Mouse (Mus musculus): Measurements from ENCODE around the gene Tspan11. TPM values are rescaled to one million over a fixed set of nuclear protein-coding genes. Genes with fewer than 3 reads are reported as not detected.
A peak's percentile ranks its signal among the peaks of the same experiment; 100 is the strongest.

The Tspan11 gene
- total RNA-seq, 2 experiments from 2014 or later = 6.6 to 10.2 TPM

DNA sequence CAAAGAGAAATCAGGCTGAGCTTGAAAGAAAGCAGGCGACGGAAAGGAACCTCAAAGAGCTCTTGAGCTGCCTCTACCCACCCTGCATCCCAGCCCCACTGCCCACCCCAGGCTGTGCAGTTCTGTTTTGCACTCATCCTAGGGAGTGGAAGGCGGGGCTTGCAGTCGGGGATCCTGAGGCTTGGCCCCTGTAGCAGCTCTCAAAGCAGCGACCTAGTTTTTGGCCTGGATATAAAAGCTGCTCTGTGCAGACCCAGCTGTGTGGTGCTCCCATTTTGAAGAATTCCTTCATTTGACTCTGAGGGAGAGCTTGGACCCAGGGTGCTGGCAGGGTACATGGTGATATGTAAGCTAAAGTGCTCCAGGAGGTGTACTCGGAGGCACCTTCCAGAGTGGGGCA is 37.4 kb downstream of the Tspan11 start:
- no peak for DNase-seq
- intact Hi-C loops (cut with DNase I) = no loop called here

DNA sequence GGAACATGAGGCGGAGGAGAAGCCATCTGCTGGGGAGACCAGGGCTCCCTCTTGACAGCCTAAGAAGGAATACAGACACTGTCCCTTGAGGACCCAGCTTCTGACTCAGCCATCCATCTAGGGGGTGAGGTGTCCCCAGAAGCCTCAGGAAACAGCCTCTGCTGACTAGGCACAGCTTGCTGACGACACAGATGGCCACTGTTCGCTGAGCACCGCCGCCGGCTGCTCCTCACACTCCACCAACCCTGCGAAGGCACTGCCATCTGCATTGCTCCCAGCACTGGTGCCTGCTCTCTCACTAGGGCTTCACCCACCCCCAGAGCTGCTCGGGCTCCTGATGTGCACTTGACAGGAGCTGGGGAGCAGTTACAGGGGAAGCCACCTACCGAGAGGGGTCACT is 38.5 kb downstream of the Tspan11 start:
- DNase-seq = peak; percentile 54
- intact Hi-C loops (cut with DNase I) = no loop called here

GRCm38 (mm10) chr6:127928682-127929081 is 41.3 kb downstream of the Tspan11 start:
- intact Hi-C loops (cut with DNase I) = no loop called here
- DNase-seq = no peak

GRCm38 (mm10) chr6:127932697-127933096 is 45.3 kb downstream of the Tspan11 start:
- intact Hi-C loops (cut with DNase I) = loop anchor here (10.0 kb wide), 1 partner anchor 378 kb away; no protein-coding TSS in a partner anchor
- DNase-seq = no peak

DNA sequence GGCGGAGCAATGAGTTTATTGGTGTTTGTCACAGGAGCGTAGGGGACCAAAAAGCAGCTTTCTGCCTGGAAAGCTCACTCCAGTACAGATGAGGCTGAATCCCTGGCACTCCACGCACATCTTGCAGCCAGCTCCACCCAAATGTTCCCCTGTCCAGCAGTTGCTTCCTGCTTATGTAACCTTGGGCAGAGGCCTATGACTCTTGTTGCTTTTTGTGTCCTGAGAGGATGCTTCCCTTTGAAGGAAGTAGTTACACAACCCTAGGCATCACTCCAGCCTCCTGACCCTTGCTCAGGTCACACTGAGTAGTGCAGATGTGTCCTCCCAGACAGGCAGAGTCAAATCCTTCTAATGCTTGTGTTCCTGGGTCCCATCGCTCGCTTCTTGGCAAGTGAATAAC is 46.5 kb downstream of the Tspan11 start:
- DNase-seq = no peak
- intact Hi-C loops (cut with DNase I) = loop anchor here (10.0 kb wide), 1 partner anchor 379 kb away; no protein-coding TSS in a partner anchor

DNA sequence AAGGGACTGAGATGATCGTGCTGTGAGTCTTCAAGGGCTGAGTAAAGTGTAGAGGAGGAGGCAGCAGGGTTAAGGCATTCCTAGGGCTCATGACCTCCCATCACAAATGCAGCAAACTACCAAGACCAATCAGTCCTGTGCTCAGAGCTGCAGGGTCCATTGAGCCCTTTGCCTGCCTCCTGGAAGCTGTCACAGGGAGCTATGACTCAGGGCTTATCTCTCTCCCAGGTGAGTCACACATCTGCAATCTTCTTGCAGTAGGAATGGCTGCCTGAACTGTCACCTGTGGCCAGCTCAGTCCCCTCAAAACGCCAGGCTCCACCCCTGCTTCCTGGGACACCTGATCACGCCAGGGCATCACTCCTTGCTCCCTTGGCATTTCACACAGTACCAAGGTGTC is 47.7 kb downstream of the Tspan11 start:
- intact Hi-C loops (cut with DNase I) = loop anchor here (10.0 kb wide), 1 partner anchor 380 kb away; no protein-coding TSS in a partner anchor
- DNase-seq = no peak

- intact Hi-C loops (cut with DNase I) = no loop called here
Measured at GRCm38 (mm10) chr6:127942421-127942820, 55.0 kb downstream of the Tspan11 start.

GRCm38 (mm10) chr6:127945725-127946124 is 58.3 kb downstream of the Tspan11 start:
- peak; percentile 80 for DNase-seq
- intact Hi-C loops (cut with DNase I) = no loop called here

More at GRCm38 (mm10) chr6:127942421-127942820, 55.0 kb downstream of the Tspan11 start:
- no peak for DNase-seq

- intact Hi-C loops (cut with DNase I) = no loop called here
- no peak for DNase-seq
Measured at GRCm38 (mm10) chr6:127948656-127949055, 61.3 kb downstream of the Tspan11 start.

GRCm38 (mm10) chr6:127949885-127950284 is 62.5 kb downstream of the Tspan11 start:
- intact Hi-C loops (cut with DNase I) = no loop called here

GRCm38 (mm10) chr6:127953071-127953470 is 65.7 kb downstream of the Tspan11 start:
- intact Hi-C loops (cut with DNase I) = no loop called here
- no peak for DNase-seq

More at GRCm38 (mm10) chr6:127949885-127950284, 62.5 kb downstream of the Tspan11 start:
- DNase-seq = peak; percentile 37

GRCm38 (mm10) chr6:127956172-127956571 is 68.8 kb downstream of the Tspan11 start:
- intact Hi-C loops (cut with DNase I) = no loop called here
- no peak for DNase-seq

DNA sequence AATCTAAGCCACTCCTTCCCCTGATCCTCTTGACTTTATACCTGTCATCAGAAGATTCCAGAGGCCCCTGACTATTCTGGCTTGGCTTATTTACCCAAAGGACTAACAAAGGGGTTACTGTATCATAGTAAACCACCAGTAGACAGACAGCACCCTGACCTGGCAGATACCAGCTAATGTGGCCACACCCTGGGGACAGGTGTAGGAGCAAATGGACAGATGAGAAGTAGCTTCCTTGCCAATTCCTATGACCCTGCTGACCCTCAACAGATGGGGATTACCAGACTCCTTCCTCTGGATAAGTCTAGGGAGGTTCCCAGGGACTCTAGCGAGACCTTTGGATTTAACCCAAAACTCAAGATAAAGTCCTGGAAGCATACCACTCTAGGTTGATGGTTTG is 72.8 kb downstream of the Tspan11 start:
- intact Hi-C loops (cut with DNase I) = no loop called here
- no peak for DNase-seq

GRCm38 (mm10) chr6:127965497-127965896 is 78.1 kb downstream of the Tspan11 start:
- intact Hi-C loops (cut with DNase I) = loop anchor here (5.0 kb wide), 3 partner anchors 62 to 177 kb away; partner anchors contain the start of gene Tspan9

DNA sequence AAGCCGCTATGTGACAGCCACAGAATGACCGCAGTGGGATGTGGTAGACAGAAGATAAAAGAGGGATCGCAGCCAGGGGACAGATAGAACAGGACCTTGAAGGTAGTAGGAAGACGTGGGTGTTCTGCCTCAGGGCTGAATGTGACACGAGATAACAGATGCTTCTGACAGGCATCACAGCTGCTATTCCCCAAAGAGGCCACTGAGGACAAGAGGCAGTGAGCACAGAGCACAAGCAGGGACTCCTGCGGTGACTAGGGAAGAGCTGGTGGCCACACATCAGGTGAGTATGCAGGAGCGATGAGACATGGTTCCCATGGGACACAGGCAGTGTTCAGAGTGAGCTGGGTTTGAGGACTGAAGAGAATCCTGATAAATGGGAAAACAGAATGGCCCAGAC is 82.3 kb downstream of the Tspan11 start:
- no peak for DNase-seq
- intact Hi-C loops (cut with DNase I) = loop anchor here (5.0 to 10.0 kb wide), 4 partner anchors 58 to 255 kb away; partner anchors contain the start of gene Tspan9

More at GRCm38 (mm10) chr6:127965497-127965896, 78.1 kb downstream of the Tspan11 start:
- DNase-seq = peak; percentile 55

DNA sequence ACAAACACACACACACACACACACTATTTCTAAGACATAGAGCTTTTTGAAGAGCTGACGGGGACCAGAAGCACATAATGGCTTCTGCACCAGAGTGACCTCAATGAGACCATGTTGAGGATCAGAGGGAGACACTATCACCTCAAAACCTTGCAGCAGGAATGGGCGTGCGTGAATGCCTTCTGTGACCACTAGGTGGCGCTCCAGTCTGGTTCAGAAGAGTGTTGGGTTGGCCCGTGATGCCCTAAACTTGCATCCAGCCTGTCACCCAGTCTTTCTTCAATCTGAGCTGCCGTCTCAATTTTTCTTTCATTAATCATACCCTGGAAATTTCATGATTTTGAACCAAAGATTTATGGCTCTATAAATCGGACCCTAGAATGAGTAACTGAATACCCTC is 82.7 kb downstream of the Tspan11 start:
- intact Hi-C loops (cut with DNase I) = loop anchor here (10.0 kb wide), 1 partner anchor 255 kb away; no protein-coding TSS in a partner anchor
- DNase-seq = peak; percentile 86

DNA sequence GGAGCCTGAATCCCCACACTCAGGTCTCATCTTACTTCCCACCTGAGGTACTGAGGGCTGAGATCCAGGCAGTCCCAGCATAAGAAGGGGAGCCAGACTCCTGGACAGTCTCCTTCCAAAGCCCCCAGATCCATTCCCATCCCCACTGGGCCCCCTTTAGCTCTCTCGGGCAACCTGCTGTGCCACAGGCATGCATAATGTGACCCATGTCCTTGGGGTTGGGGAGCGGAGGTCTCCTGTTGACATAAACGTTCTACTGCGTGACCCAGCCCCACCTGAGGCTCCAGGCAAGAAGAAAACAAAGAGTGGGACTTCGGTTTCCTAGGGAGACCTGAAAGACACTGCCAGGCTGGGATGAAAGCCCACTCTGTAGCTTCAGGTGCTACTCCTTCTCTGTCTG is 83.5 kb downstream of the Tspan11 start:
- no peak for DNase-seq
- intact Hi-C loops (cut with DNase I) = loop anchor here (10.0 kb wide), 1 partner anchor 254 kb away; no protein-coding TSS in a partner anchor

DNA sequence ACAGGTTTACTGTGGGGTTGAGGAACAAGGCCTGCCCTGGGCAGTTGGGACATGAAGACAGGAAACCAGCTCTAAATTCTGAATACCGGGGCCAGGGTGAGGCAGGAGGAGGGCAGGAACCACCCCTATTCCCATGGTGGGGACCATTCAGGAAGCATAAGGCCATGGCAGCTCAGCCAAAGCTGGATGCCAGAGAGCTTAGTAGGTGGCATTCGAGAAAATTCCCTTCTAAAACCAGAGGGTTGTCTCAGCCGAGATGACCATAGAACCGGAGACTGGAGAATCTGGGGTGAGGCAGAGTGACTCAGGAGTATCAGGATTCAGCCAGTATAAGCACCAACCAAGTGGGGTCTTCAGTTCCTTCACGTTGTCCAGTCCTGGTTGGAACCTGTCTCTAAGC is 84.5 kb downstream of the Tspan11 start:
- DNase-seq = no peak
- intact Hi-C loops (cut with DNase I) = loop anchor here (10.0 kb wide), 1 partner anchor 253 kb away; no protein-coding TSS in a partner anchor

GRCm38 (mm10) chr6:127973553-127973952 is 86.2 kb downstream of the Tspan11 start:
- no peak for DNase-seq
- intact Hi-C loops (cut with DNase I) = loop anchor here (10.0 kb wide), 1 partner anchor 251 kb away; no protein-coding TSS in a partner anchor

GRCm38 (mm10) chr6:127974000-127974399 is 86.6 kb downstream of the Tspan11 start:
- intact Hi-C loops (cut with DNase I) = loop anchor here (10.0 kb wide), 1 partner anchor 251 kb away; no protein-coding TSS in a partner anchor
- DNase-seq = no peak

- intact Hi-C loops (cut with DNase I) = loop anchor here (10.0 kb wide), 1 partner anchor 248 kb away; no protein-coding TSS in a partner anchor
- DNase-seq = no peak
Measured at GRCm38 (mm10) chr6:127976695-127977094, 89.3 kb downstream of the Tspan11 start.

- intact Hi-C loops (cut with DNase I) = loop anchor here (10.0 kb wide), 1 partner anchor 246 kb away; no protein-coding TSS in a partner anchor
- no peak for DNase-seq
Measured at GRCm38 (mm10) chr6:127978941-127979340, 91.6 kb downstream of the Tspan11 start.

All from left cerebral cortex, postnatal 4 days (tissue).